Mouse (Mus musculus) MEL (cell line): ENCODE data around the gene Svbp. TPM values are rescaled to one million over a fixed set of nuclear protein-coding genes. Genes with fewer than 3 reads are reported as not detected.

Source experiments
- DNase-seq: peaks from one replicate; pipeline ENCODE4 v3.0.0; 2011; ENCODE audit warnings: low read depth, low spot score
- H3K27ac ChIP-seq: 2 replicates; pipeline ENCODE4 v1.5.1; 2012; ENCODE audit warnings: low read depth, mild to moderate bottlenecking, control low read depth, low read length, moderate library complexity; ENCODE audit not compliant: control insufficient read depth
- H3K27me3 ChIP-seq, 2 experiments: fragments of 150-350 bp in 1 of 2; sonication (generic) in 1 of 2; 2 replicates each; pipeline ENCODE4 v1.6.1; 2012; ENCODE audit warnings: low read length in 2 of 2, mild to moderate bottlenecking in 2 of 2, improper control_type of control experiment in 1 of 2, moderate library complexity in 1 of 2; ENCODE audit not compliant: insufficient read depth in 2 of 2, control insufficient read depth in 1 of 2
- H3K36me3 ChIP-seq, 2 experiments: 2 replicates each; pipeline ENCODE4 v1.6.1; 2012 to 2014; ENCODE audit warnings: low read length in 2 of 2, improper control_type of control experiment in 1 of 2, inconsistent platforms in 1 of 2, mild to moderate bottlenecking in 1 of 2; ENCODE audit not compliant: insufficient read depth in 2 of 2, control insufficient read depth in 1 of 2
- H3K4me1 ChIP-seq, 2 experiments: fragments of 150-350 bp in 1 of 2; sonication (generic) in 1 of 2; 2 replicates each; pipeline ENCODE4 v1.6.1; 2012; ENCODE audit warnings: low read length in 2 of 2, improper control_type of control experiment in 1 of 2, mild to moderate bottlenecking in 1 of 2; ENCODE audit not compliant: insufficient read depth in 2 of 2, control insufficient read depth in 1 of 2
- H3K4me3 ChIP-seq, 2 experiments: fragments of 150-350 bp in 1 of 2; sonication (generic) in 1 of 2; 2 replicates each; pipeline ENCODE4 v1.5.1; 2012; ENCODE audit warnings: low read depth in 2 of 2, low read length in 2 of 2, mild to moderate bottlenecking in 2 of 2, moderate library complexity in 2 of 2, control low read depth in 1 of 2, improper control_type of control experiment in 1 of 2; ENCODE audit not compliant: control insufficient read depth in 1 of 2, insufficient read depth in 1 of 2
- H3K79me2 ChIP-seq: 2 replicates; pipeline ENCODE4 v1.6.1; 2012; ENCODE audit warnings: mild to moderate bottlenecking, low read length, moderate library complexity; ENCODE audit not compliant: control insufficient read depth, poor library complexity, insufficient read depth
- H3K9ac ChIP-seq: 2 replicates; pipeline ENCODE4 v1.6.1; 2012; ENCODE audit warnings: low read depth, mild to moderate bottlenecking, control low read depth, low read length, moderate library complexity; ENCODE audit not compliant: control insufficient read depth, poor library complexity, severe bottlenecking
- H3K9me3 ChIP-seq: fragments of 150-350 bp; sonication (generic); replicated peaks from 2 replicates; pipeline ENCODE4 v1.6.1; 2012; ENCODE audit warnings: mild to moderate bottlenecking, low read length, improper control_type of control experiment, moderate library complexity; ENCODE audit not compliant: insufficient read depth
- BHLHE40 ChIP-seq: IDR thresholded peaks from 2 replicates; pipeline ENCODE4 v1.6.1; 2012; ENCODE audit warnings: low read depth, mild to moderate bottlenecking, inconsistent platforms, low read length, improper control_type of control experiment, borderline replicate concordance
- CHD1 ChIP-seq: IDR thresholded peaks from 2 replicates; pipeline ENCODE4 v1.6.1; 2012; ENCODE audit warnings: low read depth, mild to moderate bottlenecking, inconsistent platforms, low read length, improper control_type of control experiment
- CTCF ChIP-seq, 3 experiments: IDR thresholded peaks in 2 of 3; conservative IDR thresholded peaks in 1 of 3; 2 replicates each; pipeline ENCODE4 v1.5.1; 2011 to 2012; ENCODE audit warnings: low read length in 3 of 3, low read depth in 2 of 3, mild to moderate bottlenecking in 2 of 3, improper control_type of control experiment in 1 of 3, inconsistent platforms in 1 of 3, mixed read lengths in 1 of 3, moderate library complexity in 1 of 3; ENCODE audit not compliant: control insufficient read depth in 1 of 3, insufficient read depth in 1 of 3, poor library complexity in 1 of 3, severe bottlenecking in 1 of 3
- E2F4 ChIP-seq: IDR thresholded peaks from 2 replicates; pipeline ENCODE4 v1.6.1; 2011; ENCODE audit warnings: low read depth, low read length, improper control_type of control experiment, borderline replicate concordance
- ELF1 ChIP-seq: IDR thresholded peaks from 2 replicates; pipeline ENCODE4 v1.6.1; 2014; ENCODE audit warnings: low read depth, mild to moderate bottlenecking, inconsistent platforms, low read length, improper control_type of control experiment, moderate library complexity
- EP300 ChIP-seq, 2 experiments: IDR thresholded peaks; 2 replicates each; pipeline ENCODE4 v1.6.1; 2011; ENCODE audit warnings: improper control_type of control experiment in 2 of 2, low read length in 2 of 2, low read depth in 1 of 2, mild to moderate bottlenecking in 1 of 2
- ETS1 ChIP-seq: IDR thresholded peaks from 2 replicates; pipeline ENCODE4 v1.6.1; 2012; ENCODE audit warnings: low read depth, mild to moderate bottlenecking, inconsistent platforms, low read length, improper control_type of control experiment, moderate library complexity
- GABPA ChIP-seq: IDR thresholded peaks from 2 replicates; pipeline ENCODE4 v1.6.1; 2012; ENCODE audit warnings: low read depth, mild to moderate bottlenecking, inconsistent platforms, low read length, improper control_type of control experiment, moderate library complexity
- HCFC1 ChIP-seq: IDR thresholded peaks from 2 replicates; pipeline ENCODE4 v1.6.1; 2012; ENCODE audit warnings: low read depth, mild to moderate bottlenecking, inconsistent platforms, low read length, improper control_type of control experiment, moderate library complexity
- KAT2A ChIP-seq: conservative IDR thresholded peaks from 2 replicates; pipeline ENCODE4 v1.6.1; 2012; ENCODE audit warnings: low read depth, low read length, improper control_type of control experiment, inconsistent platforms
- MAFK ChIP-seq: IDR thresholded peaks from 2 replicates; pipeline ENCODE4 v1.6.1; 2011; ENCODE audit warnings: low read depth, mild to moderate bottlenecking, low read length, improper control_type of control experiment, borderline replicate concordance
- MAZ ChIP-seq: IDR thresholded peaks from 2 replicates; pipeline ENCODE4 v1.6.1; 2012; ENCODE audit warnings: low read depth, mild to moderate bottlenecking, inconsistent platforms, low read length, improper control_type of control experiment
- MEF2A ChIP-seq: IDR thresholded peaks from 2 replicates; pipeline ENCODE4 v1.6.1; 2014; ENCODE audit warnings: low read depth, mild to moderate bottlenecking, inconsistent platforms, low read length, improper control_type of control experiment; ENCODE audit not compliant: poor library complexity, insufficient replicate concordance, severe bottlenecking; ENCODE audit errors: extremely low read depth
- MXI1 ChIP-seq: IDR thresholded peaks from 2 replicates; pipeline ENCODE4 v1.6.1; 2011; ENCODE audit warnings: mild to moderate bottlenecking, low read depth, low read length, improper control_type of control experiment
- MYB ChIP-seq: IDR thresholded peaks from 2 replicates; pipeline ENCODE4 v1.6.1; 2011; ENCODE audit warnings: mild to moderate bottlenecking, low read depth, low read length, improper control_type of control experiment
- MYC ChIP-seq: IDR thresholded peaks from 2 replicates; pipeline ENCODE4 v1.6.1; 2011; ENCODE audit warnings: low read depth, mild to moderate bottlenecking, low read length, improper control_type of control experiment, moderate library complexity
- NELFE ChIP-seq: IDR thresholded peaks from 2 replicates; pipeline ENCODE4 v1.6.1; 2011; ENCODE audit warnings: low read depth, low read length, improper control_type of control experiment
- NRF1 ChIP-seq: IDR thresholded peaks from 2 replicates; pipeline ENCODE4 v1.6.1; 2014; ENCODE audit warnings: low read depth, mild to moderate bottlenecking, inconsistent platforms, low read length, improper control_type of control experiment, moderate library complexity; ENCODE audit not compliant: poor library complexity, insufficient read depth, severe bottlenecking
- POLR2A ChIP-seq, 2 experiments: IDR thresholded peaks; 2 replicates each; pipeline ENCODE4 v1.6.1; 2011 to 2012; ENCODE audit warnings: low read length in 2 of 2, mild to moderate bottlenecking in 2 of 2, control low read depth in 1 of 2, improper control_type of control experiment in 1 of 2, low read depth in 1 of 2, moderate library complexity in 1 of 2; ENCODE audit not compliant: control insufficient read depth in 1 of 2, insufficient read depth in 1 of 2, poor library complexity in 1 of 2
- POLR2AphosphoS2 ChIP-seq: IDR thresholded peaks from 2 replicates; pipeline ENCODE4 v1.6.1; 2011; ENCODE audit warnings: low read length, improper control_type of control experiment
- POLR2AphosphoS5 ChIP-seq: IDR thresholded peaks from 2 replicates; pipeline ENCODE4 v1.6.1; 2012; ENCODE audit warnings: low read depth, borderline replicate concordance, mild to moderate bottlenecking, inconsistent platforms, low read length, moderate library complexity, mixed read lengths
- RAD21 ChIP-seq: IDR thresholded peaks from 2 replicates; pipeline ENCODE4 v1.6.1; 2011; ENCODE audit warnings: mild to moderate bottlenecking, low read depth, low read length, improper control_type of control experiment
- RCOR1 ChIP-seq: IDR thresholded peaks from 2 replicates; pipeline ENCODE4 v1.6.1; 2012; ENCODE audit warnings: low read depth, mild to moderate bottlenecking, inconsistent platforms, low read length, improper control_type of control experiment
- SIN3A ChIP-seq: IDR thresholded peaks from 2 replicates; pipeline ENCODE4 v1.6.1; 2012; ENCODE audit warnings: low read length, improper control_type of control experiment, inconsistent platforms
- SMC3 ChIP-seq: IDR thresholded peaks from 2 replicates; pipeline ENCODE4 v1.6.1; 2011; ENCODE audit warnings: low read depth, low read length, improper control_type of control experiment
- TBP ChIP-seq: IDR thresholded peaks from 2 replicates; pipeline ENCODE4 v1.8.0; 2011; ENCODE audit warnings: low read depth, low read length, improper control_type of control experiment
- TCF12 ChIP-seq: IDR thresholded peaks from 2 replicates; pipeline ENCODE4 v1.6.1; 2014; ENCODE audit warnings: low read depth, mild to moderate bottlenecking, inconsistent platforms, low read length, improper control_type of control experiment, moderate library complexity
- UBTF ChIP-seq: IDR thresholded peaks from 2 replicates; pipeline ENCODE4 v1.6.1; 2012; ENCODE audit warnings: low read depth, mild to moderate bottlenecking, inconsistent platforms, low read length, improper control_type of control experiment, moderate library complexity, borderline replicate concordance; ENCODE audit not compliant: insufficient read depth
- USF1 ChIP-seq: IDR thresholded peaks from 2 replicates; pipeline ENCODE4 v1.6.1; 2014; ENCODE audit warnings: low read depth, mild to moderate bottlenecking, inconsistent platforms, low read length, improper control_type of control experiment, moderate library complexity
- USF2 ChIP-seq, 2 experiments: IDR thresholded peaks; 2 replicates each; pipeline ENCODE4 v1.6.1; 2011 to 2012; ENCODE audit warnings: improper control_type of control experiment in 2 of 2, low read length in 2 of 2, borderline replicate concordance in 1 of 2, inconsistent platforms in 1 of 2, low read depth in 1 of 2, mild to moderate bottlenecking in 1 of 2; ENCODE audit not compliant: insufficient read depth in 1 of 2
- ZC3H11A ChIP-seq: IDR thresholded peaks from 2 replicates; pipeline ENCODE4 v1.6.1; 2012; ENCODE audit warnings: low read depth, mild to moderate bottlenecking, inconsistent platforms, low read length, improper control_type of control experiment
- ZKSCAN1 ChIP-seq: IDR thresholded peaks from 2 replicates; pipeline ENCODE4 v1.6.1; 2012; ENCODE audit warnings: low read depth, mild to moderate bottlenecking, inconsistent platforms, low read length, improper control_type of control experiment, moderate library complexity
- ZMIZ1 ChIP-seq: IDR thresholded peaks from 2 replicates; pipeline ENCODE4 v1.6.1; 2012; ENCODE audit warnings: low read depth, mild to moderate bottlenecking, inconsistent platforms, low read length, improper control_type of control experiment, moderate library complexity
- ZNF384 ChIP-seq: IDR thresholded peaks from 2 replicates; pipeline ENCODE4 v1.6.1; 2012; ENCODE audit warnings: low read depth, mild to moderate bottlenecking, inconsistent platforms, low read length, improper control_type of control experiment
- polyA plus RNA-seq, 2 experiments: library from polyadenylated mRNA; stranded (reverse) in 1 of 2; unstranded in 1 of 2; fragments of >175 nt in 1 of 2; fragments of >200 nt in 1 of 2; gene quantifications; 2 replicates each; pipeline versions ENCODE4 v1.2.1 to v1.2.4; 2012; ENCODE audit warnings: low replicate concordance in 2 of 2, low read depth in 1 of 2; ENCODE audit not compliant: insufficient read length in 2 of 2, insufficient read depth in 1 of 2, missing spikeins in 1 of 2
- total RNA-seq: library from RNA; depleted of rRNA; stranded (reverse); fragments of 300-350 nt; gene quantifications from 2 replicates; pipeline ENCODE4 v1.2.3, GENCODE M21; 2012

Gene Svbp
- total and polyA plus RNA-seq, 3 experiments, result 63.7 to 131 TPM; not detected in 1

DNA sequence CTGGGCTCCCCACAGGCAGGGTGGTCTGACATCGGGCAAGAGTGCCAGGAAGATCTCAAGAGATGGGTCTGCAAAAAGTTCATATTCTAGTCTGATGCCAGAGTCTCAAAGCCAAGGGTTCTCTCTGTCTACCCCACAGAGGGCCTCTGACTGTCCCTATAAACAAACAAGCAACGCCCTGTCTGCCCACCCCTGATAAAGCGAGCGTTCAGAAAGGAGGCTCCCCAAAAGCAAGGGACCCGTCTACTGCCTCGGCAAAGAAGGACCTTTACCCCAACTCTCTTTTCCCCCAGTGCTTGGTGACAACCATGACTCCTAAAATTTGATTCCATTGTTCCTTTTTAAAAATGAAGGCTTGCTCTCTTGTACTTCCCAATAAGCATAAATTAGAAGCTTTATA lies 5.2 kb upstream of the Svbp start, which contains the start of gene Ermap (continued):
- TF ChIP-seq ZMIZ1 (peak; percentile 88; the same call in 1 of the 2 replicates), SIN3A (peak; percentile 91)
- TF ChIP-seq, all 39 proteins: peak for 17

DNA sequence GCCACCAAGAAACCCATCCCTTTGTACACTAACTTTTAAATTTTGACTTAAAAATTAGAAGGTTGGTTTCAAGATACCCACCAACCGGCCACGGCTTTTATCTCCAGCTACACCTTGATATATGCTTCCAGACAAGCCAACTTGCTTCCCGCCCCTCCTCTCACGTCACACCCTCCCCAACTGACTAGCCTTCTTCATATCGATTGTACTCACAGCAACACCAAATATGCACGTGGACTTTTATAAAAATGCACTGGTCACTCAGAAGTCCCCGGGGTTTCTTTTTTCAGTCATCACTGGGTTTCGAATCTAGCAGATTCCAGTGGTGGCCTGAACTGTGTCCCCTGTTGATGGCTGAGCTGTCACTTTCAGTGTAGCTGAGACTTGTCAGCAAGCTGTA lies 4.5 kb upstream of the Svbp start:
- Histone ChIP-seq H3K79me2 (peaks cover 43% of the 10 kb centered on the region), H3K4me1 (peaks cover 21 to 52% of the 10 kb centered on the region in 2 experiments), H3K27me3 (no peaks in the 10 kb centered on the region), H3K9ac (peak overlapping the region; percentile 98), H3K9me3 (no peaks in the 10 kb centered on the region), H3K4me3 (peak overlapping the region; percentile 74 to 96), H3K36me3 (peaks cover 0 to 63% of the 10 kb centered on the region in 2 experiments; a peak in 2 of 4 replicates), H3K27ac (peak overlapping the region; percentile 100)
- peak; percentile 94 for DNase-seq
- TF ChIP-seq SMC3 (no peak), USF1 (no peak), NRF1 (no peak), ZMIZ1 (peak; percentile 47; the same call in 1 of the 2 replicates), MYC (peak; percentile 94), ELF1 (no peak), GABPA (no peak), RCOR1 (peak; percentile 66), MYB (peak; percentile 86), SIN3A (peak; percentile 88), ZKSCAN1 (no peak), E2F4 (no peak), BHLHE40 (peak; percentile 61; the same call in 1 of the 2 replicates), ZNF384 (no peak), UBTF (no peak), MAZ (peak; percentile 50; the same call in 1 of the 2 replicates), NELFE (0 out of 2 replicates have a peak, but pooled peaks have one; percentile 40), RAD21 (no peak), CTCF (IDR thresholded peaks at IDR 0.05 in 2 of 3, conservative IDR thresholded peaks at IDR 0.05 in 1 of 3; ENCODE audit: control insufficient read depth in 1 of 3, insufficient read depth in 1 of 3, low read depth in 2 of 3, low read length in 3 of 3, poor library complexity in 1 of 3, severe bottlenecking in 1 of 3) (no peak), USF2 (IDR thresholded peaks at IDR 0.05; ENCODE audit: borderline replicate concordance in 1 of 2, insufficient read depth in 1 of 2, low read depth in 1 of 2, low read length in 2 of 2) (no peak), KAT2A (no peak), POLR2AphosphoS2 (no peak; the same call in 1 of the 2 replicates), MEF2A (no peak), TBP (peak; percentile 86), POLR2A (IDR thresholded peaks at IDR 0.05; ENCODE audit: control insufficient read depth in 1 of 2, insufficient read depth in 1 of 2, low read depth in 1 of 2, low read length in 2 of 2, poor library complexity in 1 of 2) (peak; percentile 29 to 68; a peak in 2 of 4 replicates), EP300 (IDR thresholded peaks at IDR 0.05; ENCODE audit: low read depth in 1 of 2, low read length in 2 of 2) (peak; percentile 88 to 96), HCFC1 (no peak), POLR2AphosphoS5 (no peak), CHD1 (no peak), TCF12 (peak; percentile 93), MAFK (no peak), ZC3H11A (no peak), MXI1 (peak; percentile 92), ETS1 (peak; percentile 82)
